30 mouse cellular contexts compared by ENCODE assay signal in genomic region chr19:29384994-29385393, GRCm38 (mm10). TPM values are rescaled to one million over a fixed set of nuclear protein-coding genes. Genes with fewer than 3 reads are reported as not detected.
DNase-seq lines count a peak whose midpoint lies in the region; ATAC-seq and TF ChIP-seq lines count a peak whose summit lies in the region.
"Had no signal": no experiment of that assay in that cellular context is flagged by ENCODE, and none has a peak within 500 bp of the region (broad histone marks: within the 10 kb centered on the region; RNA-seq: fewer than 3 reads in every experiment).

No protein-coding gene starts in this region.

- dilution Hi-C loops in CH12.LX (cut with MboI; ENCODE audit: extremely low pct_ligation_motif_present, extremely low pct_unique_long_range_greater_than_20kb, low sequenced_read_pairs): no loop called here

- intact Hi-C loops in left cerebral cortex, postnatal 36 days (cut with DNase I): no loop called here

- no peaks in the 10 kb centered on the region for H3K79me2 ChIP-seq in CH12.LX (replicated peaks; ENCODE audit: control insufficient read depth, extremely low read depth, insufficient read depth, poor library complexity, severe bottlenecking)

- no peaks in the 10 kb centered on the region for H3K9me3 ChIP-seq in liver, embryonic 14.5 days (ENCODE audit: control insufficient read depth, low read length)
- no peaks in the 10 kb centered on the region for H3K9me3 ChIP-seq in liver, embryonic 12.5 days (replicated peaks)
- no peaks in the 10 kb centered on the region for H3K9me3 ChIP-seq in CH12.LX (replicated peaks; ENCODE audit: low read length)
- H3K9me3 ChIP-seq: embryonic facial prominence, embryonic 12.5 days; kidney, embryonic 15.5 days had no signal

- no peak for TF ChIP-seq RAD21 in CH12.LX (IDR thresholded peaks at IDR 0.05; ENCODE audit: low read depth, low read length)

- H3K4me3 ChIP-seq in liver, embryonic 14.5 days (ENCODE audit: insufficient read depth in 1 of 2, low read depth in 2 of 2, low read length in 2 of 2): no peak overlapping the region
- H3K4me3 ChIP-seq in liver, embryonic 12.5 days: no peak overlapping the region
- no peak overlapping the region for H3K4me3 ChIP-seq in CH12.LX (replicated peaks in 1 of 3; ENCODE audit: low read depth in 2 of 3, low read length in 2 of 3, poor library complexity in 1 of 3)
- H3K4me3 ChIP-seq: embryonic facial prominence, embryonic 12.5 days; erythroblast, embryonic 14.5 days; kidney, embryonic 15.5 days had no signal

- WGBS in liver, embryonic 14.5 days (ENCODE audit: insufficient replicate concordance): 34% methylated on average over 6 of the region's 6 CpGs
- WGBS in liver, embryonic 12.5 days (ENCODE audit: insufficient replicate concordance): 47% methylated on average over 6 of the region's 6 CpGs

- TF ChIP-seq CTCF in liver, embryonic 14.5 days (IDR thresholded peaks at IDR 0.05; ENCODE audit: low read depth): no peak
- TF ChIP-seq CTCF in CH12.LX (conservative IDR thresholded peaks at IDR 0.05 in 1 of 2, IDR thresholded peaks at IDR 0.05 in 1 of 2; ENCODE audit: low read depth in 2 of 2, low read length in 2 of 2): no peak

- H3K9ac ChIP-seq in liver, embryonic 14.5 days (replicated peaks): no peak overlapping the region
- no peak overlapping the region for H3K9ac ChIP-seq in liver, embryonic 12.5 days
- peak overlapping the region; percentile 91; the same call in 1 of the 2 replicates for H3K9ac ChIP-seq in CH12.LX (ENCODE audit: insufficient read depth, low read depth)
- H3K9ac ChIP-seq: embryonic facial prominence, embryonic 12.5 days; hindbrain, embryonic 14.5 days; kidney, embryonic 15.5 days had no signal

- 0 out of 2 replicates have a peak, but pooled peaks have one; percentile 28 for ATAC-seq in liver, embryonic 14.5 days (ENCODE audit: insufficient read depth)
- no peak for ATAC-seq in liver, embryonic 12.5 days
- no peak for ATAC-seq in inflammation-experienced regulatory T-cells, adult 6 months
- ATAC-seq: forebrain, embryonic 14.5 days; intestine, embryonic 16.5 days; lung, postnatal 0 days; midbrain, embryonic 16.5 days had no signal

- H3K4me1 ChIP-seq in liver, embryonic 14.5 days (replicated peaks; ENCODE audit: control insufficient read depth in 2 of 2, insufficient read depth in 2 of 2, low read length in 1 of 2): peaks cover 0 to 10% of the 10 kb centered on the region in 2 experiments; a peak in 2 of 4 replicates
- H3K4me1 ChIP-seq in liver, embryonic 12.5 days: peaks cover 11% of the 10 kb centered on the region; the same call in 1 of the 2 replicates
- H3K4me1 ChIP-seq in CH12.LX (ENCODE audit: control insufficient read depth in 1 of 2, insufficient read depth in 2 of 2): peaks cover 27 to 64% of the 10 kb centered on the region in 2 experiments
- H3K4me1 ChIP-seq: embryonic facial prominence, embryonic 12.5 days; kidney, embryonic 15.5 days had no signal

- no peaks in the 10 kb centered on the region for H3K27me3 ChIP-seq in liver, embryonic 14.5 days (ENCODE audit: control insufficient read depth, insufficient read depth, low read length)
- no peaks in the 10 kb centered on the region for H3K27me3 ChIP-seq in liver, embryonic 12.5 days (replicated peaks)
- H3K27me3 ChIP-seq in CH12.LX (replicated peaks): no peaks in the 10 kb centered on the region
- H3K27me3 ChIP-seq: embryonic facial prominence, embryonic 12.5 days; kidney, embryonic 15.5 days had no signal

- no peak overlapping the region for H3K27ac ChIP-seq in liver, embryonic 14.5 days
- no peak overlapping the region for H3K27ac ChIP-seq in liver, embryonic 12.5 days
- H3K27ac ChIP-seq in CH12.LX (ENCODE audit: insufficient read depth, low read depth): peak overlapping the region; percentile 95
- H3K27ac ChIP-seq: embryonic facial prominence, embryonic 12.5 days; hindbrain, embryonic 14.5 days; kidney, embryonic 15.5 days had no signal

- H3K36me3 ChIP-seq in liver, embryonic 14.5 days (replicated peaks; ENCODE audit: control insufficient read depth, insufficient read depth, low read depth): no peaks in the 10 kb centered on the region
- peaks cover 3% of the 10 kb centered on the region; the same call in 1 of the 2 replicates for H3K36me3 ChIP-seq in liver, embryonic 12.5 days
- peaks cover 57 to 70% of the 10 kb centered on the region in 2 experiments for H3K36me3 ChIP-seq in CH12.LX (replicated peaks in 1 of 2; ENCODE audit: control insufficient read depth in 1 of 2, insufficient read depth in 1 of 2, low read length in 1 of 2)
- H3K36me3 ChIP-seq: embryonic facial prominence, embryonic 12.5 days; kidney, embryonic 15.5 days had no signal

- no peak overlapping the region for H3K4me2 ChIP-seq in liver, embryonic 14.5 days (ENCODE audit: low read depth)
- no peak overlapping the region for H3K4me2 ChIP-seq in liver, embryonic 12.5 days
- H3K4me2 ChIP-seq in CH12.LX (ENCODE audit: insufficient read depth, low read depth, poor library complexity, severe bottlenecking): no peak overlapping the region
- H3K4me2 ChIP-seq: embryonic facial prominence, embryonic 12.5 days; heart, embryonic 11.5 days; hindbrain, embryonic 14.5 days; kidney, embryonic 15.5 days had no signal

- no peak for DNase-seq in liver, embryonic 14.5 days (ENCODE audit: low read depth in 3 of 3, low spot score in 3 of 3)
- DNase-seq in CH12.LX (ENCODE audit: extremely low read depth) (peak; percentile 85), MN1 (ENCODE audit: low spot score) (no peak)
- DNase-seq in brain, adult 2 months (ENCODE audit: low read depth, low spot score): peak; percentile 38
- peak; percentile 40 to 54 for DNase-seq in monocyte, adult 2 months (ENCODE audit: low read depth in 1 of 2, low spot score in 2 of 2)
- DNase-seq in left cerebral cortex, postnatal 36 days (ENCODE audit: low spot score in 2 of 2): no peak
- DNase-seq: cerebellum, adult 9-11 months; heart, postnatal 14 days; right cerebral cortex, adult 18-20 months; thymus, postnatal 4 days had no signal

- in situ Hi-C loops in CH12.LX (cut with MboI; ENCODE audit: low pct_ligation_motif_present, low pct_unique_long_range_greater_than_20kb, low sequenced_read_pairs): no loop called here

- TF ChIP-seq POLR2A in CH12.LX (IDR thresholded peaks at IDR 0.05; ENCODE audit: low read depth, low read length): no peak

- no peak for TF ChIP-seq EP300 in liver, embryonic 14.5 days (IDR thresholded peaks at IDR 0.05; ENCODE audit: low read depth)
- TF ChIP-seq EP300 in CH12.LX (IDR thresholded peaks at IDR 0.05; ENCODE audit: low read length): no peak

TF ChIP-seq in CH12.LX, 34 proteins besides CTCF, POLR2A, EP300 and RAD21 (continues in another document):
- TF ChIP-seq IRF4 (IDR thresholded peaks at IDR 0.05; ENCODE audit: low read depth, low read length): peak; percentile 20; the same call in 1 of the 2 replicates

RNA-seq across cellular contexts. Expression of gene Cd274, which starts 17.7 kb away (rescaled TPM):
- polyA plus RNA-seq in liver, embryonic 14.5 days (2012; rRNA removed): 0.65 and 0.75 TPM in 2 replicates
- 0.10 and 0.67 TPM in 2 replicates for polyA plus RNA-seq in liver, embryonic 14.5 days (2014; fragmentation: Nextera tagmentation; extraction: Ambion mirVana)
- 0.35 and 0.69 TPM in 2 replicates for polyA plus RNA-seq in liver, embryonic 12.5 days (2016; fragmentation: Nextera tagmentation; extraction: Ambion mirVana)
- total RNA-seq in CH12.LX (2012; rRNA removed) (4.7 and 6.7 TPM in 2 replicates), CH12.LX (2014; rRNA removed) (7.4 and 8.6 TPM in 2 replicates)
- polyA plus RNA-seq in CH12.LX (2012; ENCODE audit: insufficient read length, low read depth): 14.7 and 15.9 TPM in 2 replicates
- polyA plus RNA-seq in inflammation-experienced regulatory T-cells, adult 6 months (2017; shearing (Covaris generic)): 10 to 100 TPM; 34.8 to 58.6 (median 47.4) TPM
- total RNA-seq in left cerebral cortex, postnatal 36 days (2021): under 1 TPM; 0.97 to 0.99 TPM
- polyA plus RNA-seq: erythroblast, embryonic 14.5 days had no signal

RNA-seq across cellular contexts. Expression of gene Plgrkt, which starts 17.8 kb away (rescaled TPM):
- polyA plus RNA-seq in liver, embryonic 14.5 days (2012; rRNA removed): 14.0 and 21.9 TPM in 2 replicates
- polyA plus RNA-seq in liver, embryonic 14.5 days (2014; fragmentation: Nextera tagmentation; extraction: Ambion mirVana): 26.2 and 28.3 TPM in 2 replicates
- 37.7 and 40.8 TPM in 2 replicates for polyA plus RNA-seq in liver, embryonic 12.5 days (2016; fragmentation: Nextera tagmentation; extraction: Ambion mirVana)
- 27.7 and 31.3 TPM in 2 replicates for total RNA-seq in CH12.LX (2012; rRNA removed)
- 27.9 and 33.0 TPM in 2 replicates for total RNA-seq in CH12.LX (2014; rRNA removed)
- 38.3 and 40.6 TPM in 2 replicates for polyA plus RNA-seq in CH12.LX (2012; ENCODE audit: insufficient read length, low read depth)
- 100 to 1,000 TPM; 172 to 278 (median 216) TPM for polyA plus RNA-seq in inflammation-experienced regulatory T-cells, adult 6 months (2017; shearing (Covaris generic))
- 10 to 100 TPM; 23.7 to 28.6 TPM for total RNA-seq in left cerebral cortex, postnatal 36 days (2021)

RNA-seq across cellular contexts. Expression of gene Pdcd1lg2, which starts 25.7 kb away (rescaled TPM):
- polyA plus RNA-seq in liver, embryonic 14.5 days (2012; rRNA removed): 0.02 TPM in 1 of 2 replicates, not detected in the other
- not detected in 2 replicates for polyA plus RNA-seq in liver, embryonic 14.5 days (2014; fragmentation: Nextera tagmentation; extraction: Ambion mirVana)
- 0.17 TPM in 1 of 2 replicates, not detected in the other for polyA plus RNA-seq in liver, embryonic 12.5 days (2016; fragmentation: Nextera tagmentation; extraction: Ambion mirVana)
- 1.6 and 1.7 TPM in 2 replicates for total RNA-seq in CH12.LX (2012; rRNA removed)
- total RNA-seq in CH12.LX (2014; rRNA removed): 1.4 and 2.4 TPM in 2 replicates
- polyA plus RNA-seq in CH12.LX (2012; ENCODE audit: insufficient read length, low read depth): 4.6 and 5.5 TPM in 2 replicates
- 10 to 100 TPM; 20.5 to 29.0 (median 20.5) TPM for polyA plus RNA-seq in inflammation-experienced regulatory T-cells, adult 6 months (2017; shearing (Covaris generic))
- under 1 TPM; 0.20 to 0.32 TPM for total RNA-seq in left cerebral cortex, postnatal 36 days (2021)
- total RNA-seq: adrenal gland, adult 18-20 months; gastrocnemius, postnatal 4 days; heart, postnatal 14 days; layer of hippocampus, postnatal 25 days had no signal
- polyA plus RNA-seq: C2C12; erythroblast, embryonic 14.5 days; forebrain, embryonic 14.5 days; heart, embryonic 11.5 days; kidney, embryonic 15.5 days; limb, embryonic 14.5 days; midbrain, embryonic 16.5 days; neural tube, embryonic 11.5 days had no signal

RNA-seq across cellular contexts. Expression of gene Rln1, which starts 50.5 kb away (rescaled TPM):
- polyA plus RNA-seq in liver, embryonic 14.5 days (2012; rRNA removed): not detected in 2 replicates
- polyA plus RNA-seq in liver, embryonic 14.5 days (2014; fragmentation: Nextera tagmentation; extraction: Ambion mirVana): not detected in 2 replicates
- 0.12 TPM in 1 of 2 replicates, not detected in the other for polyA plus RNA-seq in liver, embryonic 12.5 days (2016; fragmentation: Nextera tagmentation; extraction: Ambion mirVana)
- total RNA-seq in CH12.LX (2012; rRNA removed) (not detected in 2 replicates), CH12.LX (2014; rRNA removed) (not detected in 2 replicates)
- polyA plus RNA-seq in CH12.LX (2012; ENCODE audit: insufficient read length, low read depth): not detected in 2 replicates
- not detected for polyA plus RNA-seq in inflammation-experienced regulatory T-cells, adult 6 months (2017; shearing (Covaris generic))
- total RNA-seq in left cerebral cortex, postnatal 36 days (2021): 1 to 10 TPM; 1.2 to 1.5 TPM
- total RNA-seq: adrenal gland, adult 18-20 months; heart, postnatal 14 days had no signal
- polyA plus RNA-seq: erythroblast, embryonic 14.5 days; intestine, embryonic 16.5 days; liver, embryonic 16.5 days; small intestine, adult 2 months had no signal

RNA-seq across cellular contexts. Expression of gene Insl6, which starts 59.8 kb away (rescaled TPM):
- polyA plus RNA-seq in liver, embryonic 14.5 days (2012; rRNA removed): 0.36 and 0.45 TPM in 2 replicates
- 0.76 and 1.2 TPM in 2 replicates for polyA plus RNA-seq in liver, embryonic 14.5 days (2014; fragmentation: Nextera tagmentation; extraction: Ambion mirVana)
- 0.85 and 0.89 TPM in 2 replicates for polyA plus RNA-seq in liver, embryonic 12.5 days (2016; fragmentation: Nextera tagmentation; extraction: Ambion mirVana)
- total RNA-seq in CH12.LX (2012; rRNA removed) (8.0 and 11.2 TPM in 2 replicates), CH12.LX (2014; rRNA removed) (8.5 and 9.8 TPM in 2 replicates)
- 5.1 and 5.7 TPM in 2 replicates for polyA plus RNA-seq in CH12.LX (2012; ENCODE audit: insufficient read length, low read depth)
- polyA plus RNA-seq in inflammation-experienced regulatory T-cells, adult 6 months (2017; shearing (Covaris generic)): 10 to 100 TPM; 30.9 to 47.6 (median 40.4) TPM
- under 1 TPM in 1 of 2 experiments, not detected in 1; 0.96 TPM for total RNA-seq in left cerebral cortex, postnatal 36 days (2021)
- total RNA-seq: left cerebral cortex, postnatal 14 days had no signal
- polyA plus RNA-seq: erythroblast, embryonic 14.5 days had no signal

Comparison
In these comparisons a context has a peak if more than half of its experiments do, and no peak if none do; other contexts are left out.
1. DNase-seq: peak in CH12.LX (single experiment), brain, adult 2 months (single experiment) and monocyte, adult 2 months (2 of 2); none in liver, embryonic 14.5 days (0 of 3), MN1 (single experiment) and left cerebral cortex, postnatal 36 days (0 of 2).